Mouse (Mus musculus) megakaryocyte, adult 5-6 weeks (primary cell): ENCODE measurements around the gene Pik3cb. TPM values are rescaled to one million over a fixed set of nuclear protein-coding genes. Genes with fewer than 3 reads are reported as not detected.

ENCODE experiments used
- ATAC-seq: 2 replicates; pipeline ENCODE4 v1.8.0; 2016; ENCODE audit warnings: mild to moderate bottlenecking, inconsistent platforms; ENCODE audit not compliant: poor library complexity, severe bottlenecking
- total RNA-seq, 2 experiments: library from RNA; stranded (forward) in 1 of 2; stranded (reverse) in 1 of 2; fragments of 153-499, 151-499 nt in 1 of 2; fragments of 221-1000, 200-1000 nt in 1 of 2; gene quantifications; 2 replicates each; pipeline versions ENCODE4 v1.2.3 to v1.2.4; 2015 to 2017

Gene Pik3cb
- total RNA-seq, 2 experiments from 2014 or later, result 8.2 to 18.9 TPM

- no peak for ATAC-seq
These were observed 12.5 kb upstream of the Pik3cb start for GRCm38 (mm10) chr9:99152699-99153490.

DNA sequence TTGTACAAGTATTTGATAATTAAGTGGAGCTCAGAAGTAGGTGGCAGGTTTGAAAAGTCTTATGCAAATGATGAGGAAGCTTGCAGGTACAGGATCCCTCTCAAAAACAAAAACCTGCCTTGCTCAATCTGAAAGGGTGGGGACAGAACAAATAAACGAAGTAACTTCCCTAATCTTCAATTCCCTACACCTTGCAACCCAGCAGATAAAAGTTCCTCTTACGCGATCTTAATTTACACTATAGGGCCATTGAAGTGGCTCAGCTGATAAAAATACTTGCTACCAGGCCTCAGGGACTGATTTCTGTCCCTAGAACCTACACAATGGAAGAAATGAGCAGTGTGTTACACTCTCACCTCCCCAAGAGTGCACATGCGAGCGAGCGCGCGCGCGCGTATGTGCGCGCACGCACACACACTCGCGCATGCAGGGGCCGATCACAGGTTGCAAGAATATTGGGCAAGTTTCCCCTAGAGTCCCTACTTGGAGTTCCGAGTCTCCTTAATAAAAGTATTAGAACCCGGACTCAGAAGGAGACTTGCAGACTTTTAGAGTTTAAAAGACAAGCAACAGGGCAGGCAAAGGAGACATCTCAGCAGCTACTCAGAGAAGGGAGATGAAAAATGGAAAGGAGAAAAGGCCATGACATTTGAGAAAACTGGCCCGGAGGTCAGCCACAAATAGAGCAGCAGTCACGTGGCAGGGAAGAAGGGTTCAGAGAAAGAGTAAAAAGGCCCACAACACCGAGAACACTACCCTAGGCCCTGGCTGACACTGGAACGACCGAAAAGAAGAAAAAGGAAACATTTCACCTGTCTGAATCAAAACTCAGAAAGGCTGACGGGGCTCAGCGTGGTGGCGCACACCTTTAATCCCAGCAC lies 6.7 kb upstream of the Pik3cb start:
- peak; percentile 87 for ATAC-seq

GRCm38 (mm10) chr9:99145756-99146155 lies 5.3 kb upstream of the Pik3cb start:
- no peak for ATAC-seq

DNA sequence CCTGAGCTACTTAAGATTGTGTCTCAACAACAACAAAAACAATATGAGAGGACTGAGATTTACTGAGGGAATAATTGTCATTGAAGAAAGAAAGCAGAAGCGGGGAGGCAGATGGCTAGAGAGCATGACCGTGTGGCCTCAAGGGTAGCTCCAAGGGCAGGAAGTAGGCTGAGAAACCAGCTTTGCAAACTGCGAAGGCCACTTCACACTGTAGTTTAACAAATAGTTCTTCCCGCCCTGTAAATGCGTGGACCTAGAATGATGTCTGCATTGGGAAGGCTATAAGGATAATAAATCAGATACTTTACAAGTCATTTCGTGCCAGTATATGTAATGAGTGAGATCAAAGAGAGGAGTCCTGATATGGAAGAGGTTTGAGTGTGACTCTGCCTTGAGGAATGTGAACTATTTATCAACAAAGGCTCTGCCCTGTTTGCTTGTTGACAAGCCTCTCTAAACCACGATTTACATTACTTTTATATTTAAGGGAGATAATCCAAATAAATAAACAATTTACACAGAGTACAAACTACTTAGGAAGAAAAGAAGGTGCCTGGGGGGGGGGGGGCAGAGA lies 4.1 kb upstream of the Pik3cb start:
- ATAC-seq, result no peak

DNA sequence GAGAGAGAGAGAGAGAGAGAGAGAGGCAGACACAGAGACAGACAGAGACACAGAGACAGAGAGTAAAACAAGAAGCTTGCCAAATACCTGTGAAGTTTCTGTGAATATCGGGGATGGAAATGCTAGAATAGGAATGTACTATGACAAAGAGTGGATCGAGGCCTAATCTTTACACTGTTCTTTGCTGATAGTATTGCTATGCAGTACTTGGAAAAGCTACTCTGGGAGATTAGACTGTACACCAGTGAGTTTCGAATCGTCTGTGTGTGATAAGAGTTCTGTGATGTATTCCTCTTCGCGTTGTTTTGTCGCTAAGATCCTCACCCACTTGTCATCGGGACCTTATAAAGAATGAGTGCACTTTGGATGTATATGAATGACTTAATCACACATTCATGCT lies 1.2 kb upstream of the Pik3cb start:
- ATAC-seq, result no peak

DNA sequence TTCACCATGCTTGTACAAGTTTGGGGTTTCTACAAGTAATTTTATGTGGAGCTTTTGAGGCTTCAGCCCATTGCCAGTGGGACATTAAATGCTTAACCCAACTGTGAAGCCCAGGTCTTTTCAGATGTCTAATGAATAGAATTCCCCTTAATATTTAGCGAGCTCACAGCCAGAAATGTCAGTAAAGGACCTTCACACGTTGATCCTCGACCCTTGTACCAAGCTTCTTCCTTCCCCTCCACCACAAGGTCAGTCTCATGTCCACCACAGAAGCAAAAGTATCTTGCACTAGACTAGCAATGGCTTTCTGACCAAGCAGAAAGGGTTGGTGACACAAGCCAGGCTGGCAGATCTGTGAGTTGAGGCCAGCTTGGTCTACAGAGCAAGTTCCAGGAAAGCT lies 750 bp upstream of the Pik3cb start:
- ATAC-seq, result no peak

GRCm38 (mm10) chr9:99139194-99140023 lies 1.0 kb downstream of the Pik3cb start:
- peak; percentile 23 for ATAC-seq

- no peak for ATAC-seq
These were observed 3.1 kb downstream of the Pik3cb start for GRCm38 (mm10) chr9:99137301-99137700.

GRCm38 (mm10) chr9:99131951-99132470 lies 8.4 kb downstream of the Pik3cb start:
- ATAC-seq, result no peak

DNA sequence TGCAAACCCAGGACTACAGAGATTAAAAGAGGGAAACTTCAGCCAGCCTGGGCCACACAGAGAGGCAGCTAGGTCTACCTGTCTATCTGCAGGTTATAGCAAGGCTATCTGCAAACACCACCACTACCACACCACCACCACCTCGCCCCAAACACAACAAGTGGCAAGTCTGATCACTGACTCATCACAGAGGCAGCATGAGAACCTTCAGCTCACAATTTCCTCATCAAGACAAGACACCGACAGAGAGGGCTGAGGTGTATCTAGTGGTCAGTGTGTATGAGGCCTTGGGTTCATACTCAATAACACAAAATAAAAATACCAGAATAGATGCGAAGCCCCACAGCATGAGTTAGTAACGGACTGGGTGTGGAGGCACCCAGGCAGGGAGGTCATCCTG lies 9.3 kb downstream of the Pik3cb start:
- ATAC-seq, result peak; percentile 15; the same call in 1 of the 2 replicates

GRCm38 (mm10) chr9:99127578-99127977 lies 12.8 kb downstream of the Pik3cb start:
- no peak for ATAC-seq

DNA sequence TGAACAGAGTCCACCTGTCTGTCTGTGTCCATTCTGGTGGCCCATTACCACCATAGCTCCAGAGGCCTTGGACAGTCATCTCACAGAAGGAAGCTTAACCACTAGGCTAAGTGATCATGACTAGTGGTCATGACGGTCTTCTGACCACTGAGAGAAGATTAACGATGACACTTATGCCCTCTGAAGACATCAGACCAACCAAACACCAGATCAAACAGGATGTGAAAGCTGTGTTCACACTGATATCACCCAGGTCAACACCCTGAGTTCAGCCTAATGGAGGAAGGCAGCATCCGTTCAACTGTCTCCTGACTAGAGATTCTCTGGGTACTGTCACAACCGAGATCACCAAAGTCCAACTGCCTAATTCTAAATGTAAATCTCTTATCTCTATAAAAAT lies 17.7 kb downstream of the Pik3cb start:
- ATAC-seq, result peak; percentile 88

DNA sequence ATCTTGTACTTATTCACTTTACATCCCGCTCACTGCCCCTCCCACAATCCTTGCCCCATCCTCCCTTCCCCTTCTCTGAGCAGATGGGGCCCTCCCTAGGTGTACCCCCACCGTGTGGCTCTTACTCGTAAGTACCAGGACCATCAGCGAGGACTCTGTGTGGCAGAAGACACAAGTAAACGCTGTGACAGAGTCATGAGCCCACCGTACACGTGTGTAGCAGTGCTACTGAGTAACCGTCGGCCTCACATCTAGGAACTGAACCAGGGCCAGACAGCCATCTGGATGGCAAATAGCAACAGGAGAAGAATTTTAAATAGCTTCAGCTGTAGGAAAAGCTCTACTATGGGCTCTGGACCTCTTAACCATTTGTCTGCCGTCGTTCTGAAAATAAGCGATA lies 28.0 kb downstream of the Pik3cb start:
- no peak for ATAC-seq

- no peak for ATAC-seq
These were observed 29.3 kb downstream of the Pik3cb start for GRCm38 (mm10) chr9:99111085-99111484.

DNA sequence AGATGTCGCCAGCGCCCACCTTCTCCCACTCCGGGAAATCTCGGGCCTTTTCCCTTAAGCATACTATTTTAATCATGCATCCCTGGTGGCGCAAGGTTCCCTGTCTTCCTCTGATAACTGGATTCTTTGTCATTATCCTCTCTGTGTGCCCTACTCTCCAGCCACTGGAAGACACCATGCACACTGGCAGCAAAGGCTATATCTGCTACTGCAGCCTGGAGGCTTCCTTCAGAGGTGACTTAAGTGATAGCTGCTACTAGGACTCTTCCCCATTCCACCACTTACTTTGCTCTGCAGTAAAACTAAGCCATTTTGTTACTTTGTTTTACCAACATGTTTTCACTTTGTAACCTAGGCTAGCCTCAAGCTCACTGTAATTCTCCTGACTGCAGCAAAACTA lies 30.2 kb downstream of the Pik3cb start:
- no peak for ATAC-seq

DNA sequence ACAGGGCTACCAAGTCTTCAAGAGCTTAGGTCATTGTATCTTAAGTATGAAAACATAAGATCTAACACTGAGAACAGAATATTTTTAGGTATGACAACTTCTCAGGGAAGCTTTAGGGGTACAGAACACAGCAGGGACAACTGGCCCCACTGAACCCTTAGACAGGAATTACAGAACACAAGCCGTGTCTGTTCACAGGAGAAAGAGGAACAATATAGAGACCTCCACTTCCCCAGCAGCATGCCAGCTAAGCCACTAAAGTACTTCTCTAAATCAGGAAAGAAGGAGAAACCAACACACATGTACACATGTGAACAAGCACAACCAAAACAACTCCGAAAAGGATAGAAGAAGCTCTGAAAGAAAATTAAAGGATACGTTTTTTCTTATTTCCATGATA lies 30.8 kb downstream of the Pik3cb start:
- ATAC-seq, result peak; percentile 97

- ATAC-seq, result peak; percentile 43; the same call in 1 of the 2 replicates
These were observed 36.0 kb downstream of the Pik3cb start for GRCm38 (mm10) chr9:99104449-99104848.

DNA sequence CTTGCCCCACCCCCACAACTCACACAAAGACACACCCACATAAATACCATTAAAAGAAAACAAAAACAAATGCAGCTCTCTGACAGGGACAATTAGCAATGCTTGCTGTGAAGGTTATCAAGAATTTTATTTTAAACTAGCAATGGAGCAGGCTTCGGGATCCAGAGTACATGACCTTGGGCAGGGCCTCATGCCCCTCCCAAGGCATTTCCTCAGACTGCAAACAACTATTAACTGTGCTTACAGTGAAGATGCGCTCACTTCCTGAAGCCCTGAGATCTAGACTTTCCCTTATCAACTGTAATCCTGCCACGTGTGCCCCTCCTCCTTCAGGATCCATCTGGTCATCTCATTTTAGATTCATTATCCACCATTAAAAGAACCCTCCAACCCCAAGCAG lies 36.6 kb downstream of the Pik3cb start:
- no peak for ATAC-seq

- no peak for ATAC-seq
These were observed 41.8 kb downstream of the Pik3cb start for GRCm38 (mm10) chr9:99098482-99099129.

DNA sequence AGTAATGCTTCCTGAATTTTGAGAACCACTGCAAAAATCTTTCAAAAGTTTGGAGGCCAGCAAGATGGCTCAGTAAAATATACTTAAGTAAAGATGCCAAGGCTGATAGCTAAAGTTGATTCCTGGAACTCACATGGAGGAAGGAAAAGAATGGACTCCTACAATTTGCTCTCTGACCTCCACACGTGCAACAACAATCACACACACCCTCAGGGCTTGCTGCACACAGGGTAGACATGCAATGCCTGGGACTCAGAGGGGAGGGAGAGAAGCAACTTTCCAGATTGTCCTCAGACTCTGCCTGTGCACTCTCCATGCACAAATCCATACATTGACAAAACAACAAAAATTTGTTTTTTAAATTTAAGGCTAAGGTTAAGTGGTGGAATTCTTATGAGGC lies 42.8 kb downstream of the Pik3cb start:
- no peak for ATAC-seq
